Mouse (Mus musculus): ENCODE data around the gene Naip2. TPM values are rescaled to one million over a fixed set of nuclear protein-coding genes. Genes with fewer than 3 reads are reported as not detected.

Gene Naip2
- total and polyA plus RNA-seq, 3 experiments: 2.4 to 4.0 TPM; not detected in 1

GRCm38 (mm10) chr13:100124423-100125257 is 77.3 kb downstream of the Naip2 start, which contains the start of gene Smn1 (continued):
- TF ChIP-seq CHD2 (IDR thresholded peaks at IDR 0.05; ENCODE audit: low read length): no peak
- TF ChIP-seq NRF1 (IDR thresholded peaks at IDR 0.05; ENCODE audit: insufficient read depth, low read depth, low read length, poor library complexity, severe bottlenecking): no peak
- TF ChIP-seq MAZ (IDR thresholded peaks at IDR 0.05; ENCODE audit: low read depth, low read length): 0 out of 2 replicates have a peak, but pooled peaks have one; percentile 51

GRCm38 (mm10) chr13:100123970-100124369 is 77.9 kb downstream of the Naip2 start:
- Histone ChIP-seq H3K27me3 (ENCODE audit: control insufficient read depth in 1 of 2, insufficient read depth in 2 of 2, low read length in 2 of 2) (no peaks in the 10 kb centered on the region), H3K9me3 (replicated peaks; ENCODE audit: insufficient read depth, low read length) (no peaks in the 10 kb centered on the region), H3K9ac (ENCODE audit: control insufficient read depth, low read depth, low read length, poor library complexity, severe bottlenecking) (peak overlapping the region; percentile 80), H3K4me1 (ENCODE audit: control insufficient read depth in 1 of 2, insufficient read depth in 2 of 2, low read length in 2 of 2) (peaks cover 0 to 7% of the 10 kb centered on the region in 2 experiments; a peak in 3 of 4 replicates), H3K27ac (ENCODE audit: control insufficient read depth, low read depth, low read length) (no peak overlapping the region), H3K36me3 (ENCODE audit: control insufficient read depth in 1 of 2, insufficient read depth in 2 of 2, low read length in 2 of 2) (peaks cover 0 to 11% of the 10 kb centered on the region in 2 experiments), H3K4me3 (ENCODE audit: control insufficient read depth in 1 of 2, insufficient read depth in 1 of 2, low read depth in 2 of 2, low read length in 2 of 2) (peak overlapping the region; percentile 92 to 98), H3K79me2 (ENCODE audit: control insufficient read depth, insufficient read depth, low read length, poor library complexity) (peaks cover 18% of the 10 kb centered on the region)
- TF ChIP-seq BHLHE40 (IDR thresholded peaks at IDR 0.05; ENCODE audit: borderline replicate concordance, low read depth, low read length): no peak
- no peak for TF ChIP-seq RAD21 (IDR thresholded peaks at IDR 0.05; ENCODE audit: low read depth, low read length)
- DNase-seq (ENCODE audit: low read depth, low spot score): no peak

- Histone ChIP-seq H3K36me3 (ENCODE audit: control insufficient read depth in 1 of 2, insufficient read depth in 2 of 2, low read length in 2 of 2) (peaks cover 0 to 4% of the 10 kb centered on the region in 2 experiments; a peak in 2 of 4 replicates), H3K27ac (ENCODE audit: control insufficient read depth, low read depth, low read length) (no peak overlapping the region), H3K79me2 (ENCODE audit: control insufficient read depth, insufficient read depth, low read length, poor library complexity) (no peaks in the 10 kb centered on the region; the same call in 1 of the 2 replicates), H3K27me3 (ENCODE audit: control insufficient read depth in 1 of 2, insufficient read depth in 2 of 2, low read length in 2 of 2) (no peaks in the 10 kb centered on the region), H3K4me3 (ENCODE audit: control insufficient read depth in 1 of 2, insufficient read depth in 1 of 2, low read depth in 2 of 2, low read length in 2 of 2) (no peak overlapping the region), H3K9me3 (replicated peaks; ENCODE audit: insufficient read depth, low read length) (no peaks in the 10 kb centered on the region), H3K4me1 (ENCODE audit: control insufficient read depth in 1 of 2, insufficient read depth in 2 of 2, low read length in 2 of 2) (peaks cover 0 to 6% of the 10 kb centered on the region in 2 experiments; a peak in 2 of 4 replicates), H3K9ac (ENCODE audit: control insufficient read depth, low read depth, low read length, poor library complexity, severe bottlenecking) (no peak overlapping the region)
- TF ChIP-seq POLR2AphosphoS5 (IDR thresholded peaks at IDR 0.05; ENCODE audit: borderline replicate concordance, low read depth, low read length): no peak
- no peak for TF ChIP-seq KAT2A (conservative IDR thresholded peaks at IDR 0.05; ENCODE audit: low read depth, low read length)
- TF ChIP-seq ZC3H11A (IDR thresholded peaks at IDR 0.05; ENCODE audit: low read depth, low read length): peak; percentile 38
- peak; percentile 85 for TF ChIP-seq RAD21 (IDR thresholded peaks at IDR 0.05; ENCODE audit: low read depth, low read length)
- TF ChIP-seq SMC3 (IDR thresholded peaks at IDR 0.05; ENCODE audit: low read depth, low read length): peak; percentile 66
- TF ChIP-seq CTCF (IDR thresholded peaks at IDR 0.05 in 2 of 3, conservative IDR thresholded peaks at IDR 0.05 in 1 of 3; ENCODE audit: control insufficient read depth in 1 of 3, insufficient read depth in 1 of 3, low read depth in 2 of 3, low read length in 3 of 3, poor library complexity in 1 of 3, severe bottlenecking in 1 of 3): peak in 2 of 3 experiments; percentile 36 to 76; a peak in 4 of 6 replicates
- DNase-seq (ENCODE audit: low read depth, low spot score): peak; percentile 42
Observed at GRCm38 (mm10) chr13:100112218-100112972, 89.5 kb downstream of the Naip2 start.

Data from MEL (cell line).